Mouse (Mus musculus) hindbrain, postnatal 0 days (tissue): ENCODE measurements around the gene Plekhg6. TPM values are rescaled to one million over a fixed set of nuclear protein-coding genes. Genes with fewer than 3 reads are reported as not detected.

Experiments used
- ATAC-seq: fragments of 200-750 bp; cut with Nextera tagmentation; 2 replicates; pipeline ENCODE4 v1.8.0; 2017; ENCODE audit warnings: mild to moderate bottlenecking, moderate TSS enrichment, moderate library complexity
- DNase-seq: peaks from one replicate; pipeline ENCODE4 v3.0.0-alpha.2; 2015; ENCODE audit warnings: low spot score
- H3K27ac ChIP-seq: fragments of 300-500 bp; sonication (generic); 2 replicates; pipeline ENCODE4 v1.5.1; 2014; ENCODE audit warnings: mild to moderate bottlenecking
- H3K27me3 ChIP-seq: fragments of 300-500 bp; sonication (generic); 2 replicates; pipeline ENCODE4 v1.6.1; 2014; ENCODE audit warnings: low read length, mixed read lengths; ENCODE audit not compliant: insufficient read depth
- H3K36me3 ChIP-seq: fragments of 300-500 bp; sonication (generic); 2 replicates; pipeline ENCODE4 v1.6.1; 2014; ENCODE audit warnings: low read length, mixed read lengths; ENCODE audit not compliant: insufficient read depth
- H3K4me1 ChIP-seq: fragments of 300-500 bp; sonication (generic); 2 replicates; pipeline ENCODE4 v1.6.1; 2014; ENCODE audit warnings: antibody characterized with exemption, low read length, mixed read lengths; ENCODE audit not compliant: insufficient read depth
- H3K4me2 ChIP-seq: fragments of 300-500 bp; sonication (generic); 2 replicates; pipeline ENCODE4 v1.6.1; 2014; ENCODE audit warnings: low read depth, mild to moderate bottlenecking, low read length, moderate library complexity, mixed read lengths
- H3K4me3 ChIP-seq: fragments of 300-500 bp; sonication (generic); 2 replicates; pipeline ENCODE4 v1.5.1; 2014; ENCODE audit warnings: low read length
- H3K9ac ChIP-seq: fragments of 300-500 bp; sonication (generic); replicated peaks from 2 replicates; pipeline ENCODE4 v1.6.1; 2014; ENCODE audit warnings: mild to moderate bottlenecking, low read length, moderate library complexity, mixed read lengths
- H3K9me3 ChIP-seq: fragments of 300-500 bp; sonication (generic); 2 replicates; pipeline ENCODE4 v1.6.1; 2016; ENCODE audit warnings: low read length, mixed read lengths
- CTCF ChIP-seq: IDR thresholded peaks from 2 replicates; pipeline ENCODE4 v1.5.1; 2016; ENCODE audit warnings: antibody characterized with exemption, control low read depth, low read depth
- WGBS: fragments of 180-500 bp; shearing (Covaris S2); extraction: QIAGEN DNeasy Blood & Tissue Kit; methylation state at CpG from one replicate; pipeline ENCODE4 v1.1.7; 2014; 5-methylcytosine and 5-hydroxymethylcytosine counted together
- polyA plus RNA-seq: library from polyadenylated mRNA; unstranded; fragments of >200 nt; fragmentation: Nextera tagmentation; extraction: Ambion mirVana; gene quantifications from 2 replicates; pipeline ENCODE4 v1.2.1, GENCODE M21; 2015
- total RNA-seq: library from RNA; depleted of rRNA; stranded (reverse); fragments of >200 nt; gene quantifications from 2 replicates; pipeline ENCODE4 v1.2.3, GENCODE M21; 2014

Gene Plekhg6
- total and polyA plus RNA-seq, 2 experiments from 2014 or later, result 0.68 to 0.74 TPM

DNA sequence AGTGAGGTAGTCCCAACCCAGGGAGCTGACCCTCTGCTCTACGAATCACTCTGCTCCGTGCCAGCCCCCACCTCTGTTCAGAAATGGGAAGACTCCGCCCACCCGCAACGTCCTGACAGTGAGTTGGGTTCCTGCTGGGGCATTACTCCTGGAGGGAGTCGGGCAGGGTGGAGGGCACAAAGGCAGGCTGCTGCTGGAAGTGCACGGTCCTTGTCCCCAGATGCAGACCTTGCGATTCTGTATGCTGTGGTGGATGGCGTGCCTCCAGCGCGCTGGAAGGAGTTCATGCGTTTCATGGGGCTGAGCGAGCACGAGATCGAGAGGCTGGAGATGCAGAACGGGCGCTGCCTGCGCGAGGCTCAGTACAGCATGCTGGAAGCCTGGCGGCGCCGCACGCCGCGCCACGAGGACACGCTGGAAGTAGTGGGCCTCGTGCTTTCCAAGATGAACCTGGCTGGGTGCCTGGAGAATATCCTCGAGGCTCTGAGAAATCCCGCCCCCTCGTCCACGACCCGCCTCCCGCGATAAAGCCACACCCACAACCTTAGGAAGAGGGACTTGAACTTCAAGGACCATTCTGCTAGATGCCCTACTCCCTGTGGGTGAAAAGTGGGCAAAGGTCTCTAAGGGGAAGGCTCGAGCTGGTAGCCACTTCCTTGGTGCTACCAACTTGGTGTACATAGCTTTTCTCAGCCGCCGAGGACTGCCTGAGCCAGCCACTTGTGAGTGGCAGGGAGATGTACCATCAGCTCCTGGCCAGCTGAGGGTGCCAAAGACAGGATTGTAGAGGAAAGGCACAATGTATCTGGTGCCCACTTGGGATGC lies 18.9 kb downstream of the Plekhg6 start:
- peak; percentile 71 for ATAC-seq
- H3K27me3 ChIP-seq, result peaks cover 13% of the 10 kb centered on the region

DNA sequence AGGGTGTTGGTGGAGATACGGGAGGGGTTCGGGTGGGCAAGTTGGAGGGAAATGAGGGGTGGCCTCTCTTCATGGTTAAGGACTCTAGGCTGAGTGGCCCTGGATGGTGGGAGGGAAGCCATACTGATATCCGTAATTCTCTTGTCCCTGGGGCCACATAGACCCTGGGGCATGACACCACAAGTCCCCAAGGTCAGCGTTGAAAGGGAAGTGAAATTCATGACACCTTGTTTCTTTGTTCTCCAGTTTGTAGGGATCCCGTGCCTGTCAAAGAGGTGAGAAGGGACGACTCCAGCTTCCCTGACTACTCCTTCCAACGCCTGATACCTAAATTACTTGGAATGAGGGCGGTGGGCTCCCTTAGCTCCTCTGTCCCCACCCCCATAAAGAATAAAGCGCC lies 19.7 kb downstream of the Plekhg6 start:
- TF ChIP-seq CTCF, result no peak
- ATAC-seq (no peak), DNase-seq (no peak)
- H3K36me3 ChIP-seq, result 0 out of 2 replicates have a peak, but pooled peaks cover 6% of the 10 kb centered on the region
- no peak overlapping the region for H3K27ac ChIP-seq
- WGBS, result 51% methylated on average over 9 of the region's 9 CpGs
- peaks cover 13% of the 10 kb centered on the region for H3K27me3 ChIP-seq
- H3K9me3 ChIP-seq, result no peaks in the 10 kb centered on the region
- H3K9ac ChIP-seq, result no peak overlapping the region
- peaks cover 8% of the 10 kb centered on the region; the same call in 1 of the 2 replicates for H3K4me1 ChIP-seq
- H3K4me2 ChIP-seq, result no peak overlapping the region
- no peak overlapping the region for H3K4me3 ChIP-seq

More for the DNA sequence above, 18.9 kb downstream of the Plekhg6 start:
- H3K36me3 ChIP-seq, result 0 out of 2 replicates have a peak, but pooled peaks cover 6% of the 10 kb centered on the region
- peak; percentile 70 for TF ChIP-seq CTCF
- 0 out of 2 replicates have a peak overlapping the region, but pooled peaks have one; percentile 23 for H3K9ac ChIP-seq
- H3K4me3 ChIP-seq, result peak overlapping the region; percentile 30
- WGBS, result 12% methylated on average over 38 of the region's 38 CpGs
- H3K27ac ChIP-seq, result no peak overlapping the region
- peak; percentile 73 for DNase-seq
- peak overlapping the region; percentile 51 for H3K4me2 ChIP-seq
- peaks cover 8% of the 10 kb centered on the region; the same call in 1 of the 2 replicates for H3K4me1 ChIP-seq
- H3K9me3 ChIP-seq, result no peaks in the 10 kb centered on the region

DNA sequence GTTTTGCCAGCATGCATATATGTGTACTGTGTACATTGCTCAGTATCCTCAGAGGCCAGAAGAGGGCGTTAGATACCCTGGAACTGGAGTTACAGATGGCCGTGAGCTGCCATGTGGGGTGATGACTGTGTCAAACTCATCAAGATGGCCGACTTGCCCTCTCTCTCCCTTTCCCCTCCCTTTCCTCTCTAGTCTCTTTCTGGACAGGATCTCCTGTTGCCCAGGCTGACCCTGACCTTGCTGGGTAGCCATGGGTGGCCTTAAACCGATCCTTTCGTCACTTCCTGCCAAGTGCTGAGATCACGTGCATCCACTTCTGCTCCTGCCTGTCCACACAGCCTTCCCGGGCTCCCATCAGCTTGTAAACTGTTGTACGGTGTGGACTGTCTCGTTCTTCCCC lies 20.6 kb downstream of the Plekhg6 start:
- Histone ChIP-seq H3K4me2 (no peak overlapping the region), H3K4me1 (peaks cover 13% of the 10 kb centered on the region; the same call in 1 of the 2 replicates), H3K4me3 (no peak overlapping the region), H3K27me3 (peaks cover 13% of the 10 kb centered on the region), H3K27ac (no peak overlapping the region), H3K9ac (no peak overlapping the region), H3K9me3 (no peaks in the 10 kb centered on the region), H3K36me3 (0 out of 2 replicates have a peak, but pooled peaks cover 6% of the 10 kb centered on the region)
- DNase-seq (no peak), ATAC-seq (no peak)
- TF ChIP-seq CTCF, result peak; percentile 17; the same call in 1 of the 2 replicates
- WGBS, result 50% methylated on average over 9 of the region's 9 CpGs

DNA sequence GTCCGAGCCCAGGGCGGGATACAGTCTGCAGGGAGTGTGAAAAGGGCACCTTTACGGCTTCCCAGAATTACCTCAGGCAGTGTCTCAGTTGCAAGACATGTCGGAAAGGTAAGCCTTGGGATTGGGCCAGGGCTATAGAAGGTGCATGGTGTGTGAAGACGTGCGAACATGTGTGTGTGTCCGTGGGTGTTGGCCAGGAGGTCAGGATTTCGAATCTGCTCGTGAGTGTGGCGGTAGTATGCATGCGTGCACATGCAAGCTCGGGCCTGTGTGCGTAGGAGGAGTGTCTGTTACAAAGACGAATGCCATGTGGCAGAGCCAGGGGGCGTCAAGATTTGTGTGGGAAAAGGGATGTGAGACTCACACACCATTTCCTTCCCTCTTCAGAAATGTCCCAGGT lies 23.3 kb downstream of the Plekhg6 start:
- WGBS, result 93% methylated on average over 15 of the region's 15 CpGs
- Histone ChIP-seq H3K4me2 (no peak overlapping the region), H3K9ac (no peak overlapping the region), H3K4me3 (no peak overlapping the region), H3K4me1 (peaks cover 19% of the 10 kb centered on the region; the same call in 1 of the 2 replicates), H3K27ac (no peak overlapping the region), H3K27me3 (peaks cover 1% of the 10 kb centered on the region; the same call in 1 of the 2 replicates), H3K36me3 (0 out of 2 replicates have a peak, but pooled peaks cover 6% of the 10 kb centered on the region), H3K9me3 (no peaks in the 10 kb centered on the region)
- DNase-seq, result no peak
- ATAC-seq, result no peak
- no peak for TF ChIP-seq CTCF

DNA sequence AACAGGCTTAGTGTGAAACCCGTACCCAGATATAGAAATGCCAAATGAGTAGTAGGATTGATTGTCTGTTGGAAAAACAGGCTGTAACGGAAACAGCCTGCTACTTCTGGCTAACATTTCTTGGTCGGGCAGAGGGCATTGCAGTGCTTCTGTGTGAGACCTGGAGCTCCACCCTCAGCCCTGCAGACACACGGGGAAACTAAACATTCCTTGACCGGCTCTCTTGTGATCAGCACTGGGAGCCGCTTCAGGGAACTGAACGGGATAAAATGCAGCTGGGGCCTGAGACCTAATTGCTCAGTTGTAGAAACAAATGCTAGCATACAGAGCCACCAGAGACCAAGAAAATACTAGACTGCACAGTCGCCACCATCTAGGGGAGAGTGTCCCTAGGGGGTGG lies 24.3 kb downstream of the Plekhg6 start:
- 51% methylated on average over 8 of the region's 8 CpGs for whole genome bisulfite sequencing
- H3K27me3 ChIP-seq, result no peaks in the 10 kb centered on the region
- no peak overlapping the region for H3K9ac ChIP-seq
- H3K4me1 ChIP-seq, result peaks cover 15% of the 10 kb centered on the region; the same call in 1 of the 2 replicates
- H3K4me2 ChIP-seq, result no peak overlapping the region
- DNase-seq, result no peak
- H3K27ac ChIP-seq, result no peak overlapping the region
- H3K9me3 ChIP-seq, result no peaks in the 10 kb centered on the region
- no peak overlapping the region for H3K4me3 ChIP-seq
- no peak for ATAC-seq
- TF ChIP-seq CTCF, result no peak
- H3K36me3 ChIP-seq, result 0 out of 2 replicates have a peak, but pooled peaks cover 6% of the 10 kb centered on the region

DNA sequence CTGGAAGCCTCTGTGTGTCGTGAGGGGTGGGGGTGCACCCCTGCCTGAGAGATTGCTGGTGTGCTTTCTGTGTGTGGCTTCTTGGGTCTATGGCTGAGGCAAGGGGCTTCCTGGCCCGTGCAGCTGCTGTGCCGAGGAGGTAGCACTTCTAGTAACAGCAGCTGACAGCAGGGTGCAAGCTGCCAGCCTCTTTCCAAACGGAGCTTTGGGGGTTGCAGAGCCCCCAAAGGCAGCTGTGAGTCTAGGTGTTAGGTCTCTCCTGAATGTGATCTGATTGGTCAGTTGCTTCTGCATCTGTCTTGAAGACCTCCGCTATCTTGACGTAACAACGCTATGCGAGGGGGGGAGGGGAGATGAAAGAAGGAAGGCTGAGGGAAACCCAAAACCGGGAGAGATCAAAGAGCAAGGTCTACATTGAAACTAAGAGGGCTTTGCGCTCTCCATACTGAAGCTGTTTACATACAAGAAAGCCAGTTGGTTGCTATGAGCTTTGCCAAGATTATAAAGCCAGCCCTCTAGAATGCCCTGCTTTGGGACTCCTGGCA lies 25.3 kb downstream of the Plekhg6 start:
- no peak for ATAC-seq
- Histone ChIP-seq H3K4me3 (no peak overlapping the region), H3K27ac (peak overlapping the region; percentile 26; the same call in 1 of the 2 replicates), H3K4me2 (peak overlapping the region; percentile 27), H3K9ac (no peak overlapping the region), H3K9me3 (no peaks in the 10 kb centered on the region), H3K27me3 (no peaks in the 10 kb centered on the region), H3K4me1 (peaks cover 15% of the 10 kb centered on the region; the same call in 1 of the 2 replicates), H3K36me3 (0 out of 2 replicates have a peak, but pooled peaks cover 6% of the 10 kb centered on the region)
- DNase-seq, result no peak
- WGBS, result 11% methylated on average over 10 of the region's 10 CpGs
- TF ChIP-seq CTCF, result no peak
